Mouse (Mus musculus) adrenal gland, postnatal 10 days (tissue): ENCODE data around the gene Adam12. TPM values are rescaled to one million over a fixed set of nuclear protein-coding genes. Genes with fewer than 3 reads are reported as not detected.

Source experiments
- DNase-seq: peaks from one replicate; pipeline ENCODE4 v3.0.0; 2021; ENCODE audit warnings: mixed read lengths
- total RNA-seq, 2 experiments: library from RNA; stranded (reverse); gene quantifications; 2 replicates each; pipeline ENCODE4 v1.2.3; 2021

Gene Adam12
- total RNA-seq, 2 experiments from 2014 or later: 26.6 to 31.0 TPM

DNA sequence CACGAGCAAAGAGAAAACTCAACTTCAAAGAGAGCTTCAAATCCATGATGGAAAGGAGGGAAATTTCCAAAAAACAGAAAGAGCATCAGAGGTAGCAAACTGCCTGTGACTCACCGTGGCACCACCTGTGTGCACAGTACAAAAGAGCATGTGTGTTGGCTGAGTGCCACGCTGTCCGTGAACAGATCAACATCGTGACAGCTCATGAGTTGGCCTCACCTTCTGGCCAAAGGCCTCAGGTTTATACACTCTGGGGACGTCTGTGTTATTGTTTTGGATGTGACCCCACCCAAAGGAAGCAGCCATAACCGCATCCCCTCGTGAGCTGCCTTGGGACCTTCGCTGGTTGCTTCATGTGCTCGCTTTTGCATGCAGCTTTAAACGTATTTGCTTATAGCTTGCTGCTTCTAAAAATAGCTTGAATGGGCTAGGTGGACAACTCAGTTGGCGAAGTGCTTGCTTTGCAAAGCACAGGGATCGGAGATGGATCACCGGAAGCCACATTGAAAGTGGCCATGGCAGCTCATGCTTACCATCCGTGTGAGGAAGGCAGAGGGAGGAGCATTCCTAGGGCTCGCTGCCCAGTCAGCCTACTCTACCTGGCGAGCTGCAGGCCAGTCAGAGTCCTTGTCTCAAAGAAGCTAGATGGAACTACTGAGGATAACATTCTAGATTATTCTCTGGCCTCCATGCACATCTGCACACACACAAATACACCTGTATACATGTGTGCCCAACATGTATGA is 151.8 kb downstream of the Adam12 start:
- no peak for DNase-seq

GRCm38 (mm10) chr7:134077684-134078083 is 154.3 kb downstream of the Adam12 start:
- DNase-seq: no peak

DNA sequence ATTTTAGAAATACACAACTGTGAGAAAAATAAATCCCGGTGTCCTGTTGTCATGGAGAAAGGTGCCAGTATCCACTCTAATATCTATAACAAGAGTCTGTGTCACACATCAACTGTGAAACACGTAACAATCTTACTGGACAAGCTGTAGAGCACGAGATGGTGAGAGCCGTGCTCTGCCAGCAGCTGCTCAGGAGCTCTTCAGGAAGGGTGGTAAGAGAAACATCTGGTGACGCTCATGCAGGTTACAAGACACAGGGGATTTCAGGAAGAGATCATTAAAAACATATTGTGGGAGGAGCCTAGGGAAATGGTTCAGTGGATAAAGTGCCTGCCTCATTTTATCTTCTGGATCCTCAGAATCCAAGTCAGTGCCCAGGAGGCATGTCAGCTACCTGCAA is 158.9 kb downstream of the Adam12 start:
- no peak for DNase-seq

DNA sequence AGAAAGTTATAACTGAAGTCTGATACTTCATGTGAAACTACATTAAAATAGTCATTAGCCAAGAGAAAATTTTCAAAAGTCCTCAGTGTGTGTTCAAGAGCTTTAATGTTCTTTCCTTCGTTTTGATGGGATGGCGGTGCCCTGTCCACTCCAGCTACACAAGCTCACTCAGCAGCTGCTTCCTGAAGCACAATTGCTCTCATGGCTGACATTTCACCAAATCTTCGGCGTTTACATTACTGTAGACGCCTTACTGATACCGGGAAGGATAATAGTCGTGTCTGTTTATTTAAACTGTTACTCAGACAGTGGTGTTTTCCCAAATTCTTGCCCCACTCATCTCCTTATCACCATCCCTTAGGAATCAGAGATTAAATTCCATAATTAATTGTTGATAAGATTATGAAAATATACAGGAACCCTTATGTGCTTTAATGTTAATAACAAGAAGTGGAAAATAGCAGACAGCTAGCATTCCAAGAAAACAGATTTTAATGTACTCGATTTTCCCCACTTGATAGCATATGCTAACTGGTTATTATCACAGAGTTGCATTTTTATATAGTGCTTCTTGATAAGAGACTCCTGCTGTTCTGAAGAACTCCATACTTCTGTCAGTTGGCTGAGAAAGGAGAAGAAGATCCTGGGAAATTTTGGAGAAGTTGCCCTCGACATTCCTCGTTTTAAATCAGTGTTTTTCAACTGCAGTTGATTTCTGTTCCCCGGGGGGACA is 160.6 kb downstream of the Adam12 start:
- no peak for DNase-seq

GRCm38 (mm10) chr7:134062629-134063028 is 169.3 kb downstream of the Adam12 start:
- DNase-seq: peak; percentile 33

GRCm38 (mm10) chr7:134052486-134052885 is 179.5 kb downstream of the Adam12 start:
- no peak for DNase-seq

DNA sequence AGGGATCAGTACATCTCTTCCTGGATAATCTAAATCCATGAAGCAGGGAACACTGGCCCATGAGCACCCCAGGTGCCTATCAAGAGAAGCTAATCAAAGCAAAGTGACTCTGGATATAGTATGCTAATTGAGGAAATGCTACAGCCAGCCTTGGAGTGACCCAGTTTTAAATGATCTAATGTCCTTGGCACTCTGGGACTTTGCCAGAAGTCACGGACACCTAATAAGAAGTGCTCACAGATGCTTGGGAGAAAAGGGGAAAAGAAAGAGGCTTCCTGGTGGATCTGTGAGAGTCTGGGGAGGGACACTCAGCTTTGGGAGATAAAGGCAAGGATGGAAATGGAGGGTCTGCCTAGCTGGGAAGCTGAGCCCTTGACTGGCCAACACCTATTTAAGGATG is 181.6 kb downstream of the Adam12 start:
- no peak for DNase-seq

DNA sequence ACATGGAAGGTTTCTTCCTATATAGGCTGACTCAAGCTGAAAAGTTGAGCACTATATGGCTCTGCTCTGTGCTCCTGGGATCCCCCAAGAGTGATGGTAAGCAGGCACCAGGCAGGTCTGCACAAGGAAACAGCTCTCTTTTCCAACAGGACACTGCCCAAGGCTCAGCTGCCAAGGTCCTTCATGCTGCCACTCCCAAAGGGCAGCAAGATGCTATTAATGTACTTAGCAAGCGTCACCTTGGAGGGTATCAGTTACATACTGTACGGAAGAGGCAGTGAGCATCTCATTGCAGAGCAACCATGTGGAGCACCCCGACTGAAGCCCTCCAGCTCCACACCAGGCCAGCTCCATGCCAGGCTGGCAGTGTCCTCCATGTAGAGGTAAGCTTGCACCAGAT is 185.6 kb downstream of the Adam12 start:
- DNase-seq: no peak

DNA sequence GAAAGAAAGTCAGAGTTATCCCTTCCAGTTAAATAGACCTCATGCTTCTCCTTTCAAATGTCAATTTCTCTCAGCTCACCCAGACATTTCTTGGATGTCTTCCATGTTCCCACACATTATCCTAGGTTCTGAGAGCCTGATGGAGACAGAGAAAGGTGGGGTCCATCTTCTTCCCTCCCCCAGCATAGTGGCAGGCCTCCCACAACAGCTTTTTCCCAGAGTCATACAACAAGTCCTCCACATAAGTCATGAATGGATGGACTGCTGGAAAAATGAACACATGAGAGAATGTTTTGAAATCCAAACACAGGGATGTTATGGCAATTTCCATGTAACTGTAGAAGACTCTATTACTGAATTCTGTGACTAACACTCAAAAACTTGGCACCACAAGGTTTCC is 188.4 kb downstream of the Adam12 start:
- DNase-seq: no peak

GRCm38 (mm10) chr7:134042614-134043013 is 189.3 kb downstream of the Adam12 start:
- no peak for DNase-seq

GRCm38 (mm10) chr7:134033939-134034338 is 198.0 kb downstream of the Adam12 start:
- no peak for DNase-seq

DNA sequence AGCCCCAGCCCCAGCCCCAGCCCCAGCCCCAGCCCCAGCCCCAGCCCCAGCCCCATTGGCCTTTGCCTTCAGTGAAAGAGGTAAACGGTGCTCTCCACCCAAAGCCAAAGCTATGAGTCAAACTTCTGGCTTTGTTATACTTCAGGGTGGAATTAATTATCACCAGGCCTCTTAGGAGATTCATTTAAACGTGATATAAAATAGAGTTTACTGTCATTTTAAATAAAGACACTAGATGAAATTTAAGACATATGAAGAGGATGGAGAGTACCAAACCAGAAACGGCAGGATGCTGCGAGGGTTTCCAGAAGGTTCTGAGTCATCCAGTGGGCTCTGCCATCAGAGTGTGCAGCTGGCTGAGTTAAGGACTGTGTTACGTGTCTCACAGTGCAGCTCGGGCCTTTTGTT is 199.0 kb downstream of the Adam12 start:
- no peak for DNase-seq

GRCm38 (mm10) chr7:134031787-134032186 is 200.2 kb downstream of the Adam12 start:
- no peak for DNase-seq

GRCm38 (mm10) chr7:134031256-134031655 is 200.7 kb downstream of the Adam12 start:
- no peak for DNase-seq

- no peak for DNase-seq
Measured at GRCm38 (mm10) chr7:134028281-134028830, 203.6 kb downstream of the Adam12 start.

- DNase-seq: no peak
Measured at GRCm38 (mm10) chr7:134027020-134027415, 204.9 kb downstream of the Adam12 start.

- DNase-seq: peak; percentile 62
Measured at GRCm38 (mm10) chr7:134026200-134027019, 205.5 kb downstream of the Adam12 start.

DNA sequence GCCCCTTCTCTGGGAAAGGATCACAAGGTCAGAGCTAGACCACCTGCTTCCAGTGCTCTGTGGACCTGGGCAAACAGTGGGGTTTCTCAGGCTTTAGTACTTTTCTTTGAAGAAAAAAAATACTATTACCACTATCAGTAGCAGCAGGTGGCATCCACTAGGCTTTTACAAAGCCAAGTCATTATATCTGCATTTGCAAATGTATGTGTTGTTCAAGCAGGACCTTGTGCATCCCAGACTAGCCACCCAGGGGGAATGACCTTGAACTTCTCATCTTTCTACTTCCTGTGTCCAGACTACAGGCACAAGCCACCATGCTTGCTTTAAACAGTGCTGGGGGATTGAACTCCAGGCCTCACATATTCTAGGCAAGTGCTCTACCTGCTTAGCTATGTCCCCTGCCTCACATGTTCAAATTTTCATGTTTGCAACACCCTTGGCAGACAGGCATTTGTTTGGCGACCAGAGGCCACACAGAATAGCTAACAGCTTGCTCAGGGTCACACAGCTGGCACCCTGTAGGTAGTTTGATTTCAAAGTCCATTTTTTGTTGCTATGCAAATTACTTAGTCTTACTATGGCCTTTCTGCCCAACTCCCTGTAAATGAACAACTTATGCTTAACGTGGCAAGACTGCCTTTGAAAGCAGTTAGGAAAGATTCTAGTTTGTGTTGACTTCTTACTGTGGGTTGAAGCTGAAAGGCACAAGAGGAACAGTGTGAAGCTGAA is 209.6 kb downstream of the Adam12 start:
- DNase-seq: no peak

- DNase-seq: no peak
Measured at GRCm38 (mm10) chr7:134015226-134015625, 216.7 kb downstream of the Adam12 start.

- DNase-seq: peak; percentile 23
Measured at GRCm38 (mm10) chr7:134014733-134015132, 217.2 kb downstream of the Adam12 start.

DNA sequence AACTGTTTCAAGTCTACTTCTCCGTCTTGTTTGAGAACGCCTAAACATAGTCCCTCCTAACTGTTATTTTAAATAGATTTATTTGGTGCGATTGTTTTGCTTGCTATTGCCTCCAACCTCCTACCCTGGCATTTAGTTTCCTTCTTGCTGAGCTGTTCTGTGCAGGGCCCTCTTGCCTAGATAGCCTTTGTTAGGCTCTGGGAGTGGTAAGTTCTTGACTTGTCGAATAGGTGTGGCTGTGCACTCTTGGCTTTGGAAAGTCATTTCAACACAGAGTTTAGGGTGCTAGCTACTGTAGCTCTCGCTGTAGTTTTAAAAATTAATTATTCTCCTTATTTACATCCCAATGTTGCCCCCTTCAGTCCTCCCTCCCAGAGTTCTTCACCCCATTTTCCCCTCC is 222.8 kb downstream of the Adam12 start:
- no peak for DNase-seq

- peak; percentile 20 for DNase-seq
Measured at GRCm38 (mm10) chr7:134007942-134008361, 224.0 kb downstream of the Adam12 start.
